Mouse (Mus musculus) E14TG2a.4 (cell line): Measurements from ENCODE around the gene Osbpl10.

Source experiments
- H3K27me3 ChIP-seq: 2 replicates; pipeline ENCODE4 v1.6.1; 2014; ENCODE audit warnings: low read length, control low read depth; ENCODE audit not compliant: insufficient read depth
- H3K36me3 ChIP-seq: 2 replicates; pipeline ENCODE4 v1.6.1; 2014; ENCODE audit warnings: low read length, control low read depth; ENCODE audit not compliant: insufficient read depth
- H3K4me1 ChIP-seq: replicated peaks from 2 replicates; pipeline ENCODE4 v1.6.1; 2014; ENCODE audit warnings: low read depth, low read length, control low read depth
- H3K4me3 ChIP-seq: replicated peaks from 2 replicates; pipeline ENCODE4 v1.5.1; 2014; ENCODE audit warnings: mild to moderate bottlenecking, low read length
- H3K9me3 ChIP-seq: 2 replicates; pipeline ENCODE4 v1.6.1; 2014; ENCODE audit warnings: low read length, control low read depth
- CTCF ChIP-seq: conservative IDR thresholded peaks from 2 replicates; pipeline ENCODE4 v1.5.1; 2014; ENCODE audit warnings: low read length
- NANOG ChIP-seq: IDR thresholded peaks from 2 replicates; pipeline ENCODE4 v1.6.1; 2014; ENCODE audit warnings: borderline replicate concordance, low read length, mixed read lengths
- POU5F1 ChIP-seq: IDR thresholded peaks from 2 replicates; pipeline ENCODE4 v1.6.1; 2014; ENCODE audit warnings: low read length, borderline replicate concordance

Gene Osbpl10

DNA sequence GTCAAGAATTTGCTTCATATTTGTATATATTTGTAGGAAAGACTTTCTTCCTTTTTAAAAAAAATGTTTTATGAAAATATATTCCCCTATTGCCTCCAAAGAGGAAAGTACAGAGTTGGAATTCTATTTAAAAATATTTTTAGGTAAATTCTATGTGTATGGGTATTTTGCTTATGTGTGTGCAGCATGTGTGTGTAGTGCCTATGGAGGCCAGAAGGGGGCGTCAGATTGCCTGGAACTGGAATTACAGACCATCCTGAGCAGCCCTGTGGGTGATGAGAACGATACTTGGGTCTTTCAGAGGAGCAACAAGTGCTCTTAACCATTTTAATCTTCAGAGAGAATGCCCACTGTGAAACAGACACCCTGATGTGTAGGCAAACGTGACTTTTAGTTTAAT lies 132.3 kb downstream of the Osbpl10 start:
- H3K4me1 ChIP-seq = peaks cover 33% of the 10 kb centered on the region
- no peaks in the 10 kb centered on the region for H3K9me3 ChIP-seq
- no peaks in the 10 kb centered on the region for H3K36me3 ChIP-seq
- TF ChIP-seq CTCF = peak; percentile 63
- TF ChIP-seq NANOG = no peak
- no peaks in the 10 kb centered on the region for H3K27me3 ChIP-seq
- no peak overlapping the region for H3K4me3 ChIP-seq

- peaks cover 33% of the 10 kb centered on the region for H3K4me1 ChIP-seq
- H3K4me3 ChIP-seq = no peak overlapping the region
- no peaks in the 10 kb centered on the region for H3K27me3 ChIP-seq
- no peaks in the 10 kb centered on the region for H3K9me3 ChIP-seq
- H3K36me3 ChIP-seq = no peaks in the 10 kb centered on the region
- TF ChIP-seq POU5F1 (no peak), CTCF (no peak), NANOG (no peak)
These were observed 138.9 kb downstream of the Osbpl10 start for GRCm38 (mm10) chr9:115117314-115117713.

- no peaks in the 10 kb centered on the region for H3K36me3 ChIP-seq
- peaks cover 20% of the 10 kb centered on the region for H3K4me1 ChIP-seq
- H3K4me3 ChIP-seq = no peak overlapping the region
- no peaks in the 10 kb centered on the region for H3K27me3 ChIP-seq
- TF ChIP-seq POU5F1 (no peak), NANOG (no peak), CTCF (no peak)
- no peaks in the 10 kb centered on the region for H3K9me3 ChIP-seq
These were observed 141.9 kb downstream of the Osbpl10 start for GRCm38 (mm10) chr9:115120276-115120675.

DNA sequence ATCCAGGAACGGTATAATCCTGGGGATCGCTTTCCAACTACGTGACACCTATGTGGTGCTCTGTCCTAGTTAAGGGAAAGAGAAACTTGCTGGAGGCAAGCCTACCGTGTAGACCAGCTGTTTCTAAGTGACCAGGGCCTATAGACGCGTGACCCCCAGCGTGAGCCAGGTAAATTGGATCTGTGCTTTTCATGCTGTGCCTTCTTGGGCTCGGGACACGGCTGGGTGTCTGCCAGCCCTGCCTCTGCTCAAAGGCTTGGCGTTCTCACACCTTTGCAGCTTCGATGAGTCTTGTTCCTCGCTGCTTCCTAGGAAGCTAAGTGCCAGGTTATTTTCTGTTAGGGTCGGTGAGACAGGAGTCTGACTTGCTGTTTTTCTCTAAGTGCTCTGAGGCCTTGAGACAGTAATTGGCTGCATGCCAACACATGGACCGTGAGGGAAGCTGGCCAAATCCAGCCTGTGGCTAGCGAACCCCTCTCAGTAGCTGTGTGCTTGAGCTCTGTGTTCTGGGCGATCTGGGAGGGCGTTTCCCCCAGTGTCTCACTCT lies 142.4 kb downstream of the Osbpl10 start:
- Histone ChIP-seq H3K4me3 (no peak overlapping the region), H3K9me3 (no peaks in the 10 kb centered on the region), H3K36me3 (no peaks in the 10 kb centered on the region), H3K4me1 (peaks cover 20% of the 10 kb centered on the region), H3K27me3 (no peaks in the 10 kb centered on the region)
- TF ChIP-seq CTCF (no peak), POU5F1 (no peak), NANOG (no peak)

DNA sequence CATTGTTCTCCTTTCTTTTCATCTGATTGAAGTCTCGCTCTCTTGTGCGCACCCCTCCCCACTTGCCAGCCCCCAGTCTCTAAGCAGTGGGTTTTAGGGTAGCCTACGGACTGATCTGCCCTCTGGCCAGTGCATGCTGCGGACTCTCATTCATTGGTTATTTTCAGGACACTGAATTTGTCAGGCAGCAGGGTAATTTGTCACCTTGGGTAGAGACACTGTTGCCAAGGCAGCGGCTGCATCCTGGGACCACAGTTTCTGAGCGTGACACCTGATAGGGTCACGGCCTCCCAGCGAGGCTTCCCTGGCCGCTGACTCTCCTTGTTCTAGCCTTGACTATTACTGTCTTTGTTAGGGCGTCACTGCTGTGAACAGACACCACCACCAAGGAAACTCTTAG lies 149.0 kb downstream of the Osbpl10 start:
- H3K4me3 ChIP-seq = no peak overlapping the region
- no peaks in the 10 kb centered on the region for H3K9me3 ChIP-seq
- no peaks in the 10 kb centered on the region for H3K27me3 ChIP-seq
- H3K4me1 ChIP-seq = peaks cover 12% of the 10 kb centered on the region
- H3K36me3 ChIP-seq = peaks cover 3% of the 10 kb centered on the region; the same call in 1 of the 2 replicates
- TF ChIP-seq CTCF (no peak), NANOG (no peak), POU5F1 (no peak)

DNA sequence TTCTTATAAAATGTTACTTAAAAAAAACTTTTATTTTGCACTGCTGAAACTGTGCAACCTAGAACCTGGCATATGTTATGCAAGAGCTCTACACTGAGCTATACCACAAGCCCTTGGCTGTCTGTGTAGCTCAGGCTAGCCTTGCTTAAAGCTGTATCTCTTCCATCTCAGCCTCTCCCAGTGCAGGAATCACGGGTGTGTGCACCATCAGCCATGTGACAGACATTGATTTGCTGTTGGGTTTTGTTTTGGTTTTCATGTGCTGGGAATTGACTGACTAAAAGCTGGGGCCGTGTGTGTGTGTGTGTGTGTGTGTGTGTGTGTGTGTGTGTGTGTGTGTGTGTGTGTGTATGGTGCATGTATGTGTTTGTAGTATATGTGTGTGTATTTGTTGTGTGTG lies 155.6 kb downstream of the Osbpl10 start:
- no peaks in the 10 kb centered on the region for H3K36me3 ChIP-seq
- TF ChIP-seq CTCF (no peak), NANOG (no peak), POU5F1 (no peak)
- H3K9me3 ChIP-seq = no peaks in the 10 kb centered on the region
- H3K4me1 ChIP-seq = peaks cover 8% of the 10 kb centered on the region
- no peak overlapping the region for H3K4me3 ChIP-seq
- no peaks in the 10 kb centered on the region for H3K27me3 ChIP-seq

DNA sequence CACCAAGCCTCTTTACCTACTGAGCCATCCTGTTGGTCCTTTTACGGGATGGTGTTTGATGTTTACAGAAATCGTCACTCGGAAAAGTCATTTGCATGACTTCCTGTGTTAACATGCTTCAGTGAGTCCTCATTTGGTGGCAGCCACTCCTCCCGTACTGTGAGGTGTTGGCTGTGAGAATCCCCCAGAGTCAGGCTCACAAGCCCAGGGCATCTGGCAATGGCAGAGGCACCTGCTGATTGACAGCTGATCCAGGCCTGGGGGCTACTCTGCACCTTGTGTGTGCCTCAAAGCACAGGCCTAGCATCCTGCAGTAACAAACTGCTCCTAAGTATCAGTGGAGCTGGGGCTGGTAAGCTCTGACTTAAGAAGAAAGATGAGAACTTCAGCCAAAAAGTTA lies 156.4 kb downstream of the Osbpl10 start:
- Histone ChIP-seq H3K36me3 (no peaks in the 10 kb centered on the region), H3K27me3 (no peaks in the 10 kb centered on the region), H3K4me3 (no peak overlapping the region), H3K4me1 (peaks cover 8% of the 10 kb centered on the region), H3K9me3 (no peaks in the 10 kb centered on the region)
- no peak for TF ChIP-seq NANOG

GRCm38 (mm10) chr9:115135352-115135751 lies 157.0 kb downstream of the Osbpl10 start:
- H3K4me3 ChIP-seq = no peak overlapping the region
- H3K4me1 ChIP-seq = peaks cover 8% of the 10 kb centered on the region
- TF ChIP-seq NANOG = no peak
- TF ChIP-seq CTCF = no peak
- no peak for TF ChIP-seq POU5F1
- no peaks in the 10 kb centered on the region for H3K9me3 ChIP-seq
- H3K36me3 ChIP-seq = no peaks in the 10 kb centered on the region
- no peaks in the 10 kb centered on the region for H3K27me3 ChIP-seq

- TF ChIP-seq POU5F1 = no peak
- no peak for TF ChIP-seq NANOG
- TF ChIP-seq CTCF = no peak
- Histone ChIP-seq H3K4me3 (no peak overlapping the region), H3K36me3 (no peaks in the 10 kb centered on the region), H3K9me3 (no peaks in the 10 kb centered on the region), H3K4me1 (peaks cover 8% of the 10 kb centered on the region), H3K27me3 (no peaks in the 10 kb centered on the region)
These were observed 159.5 kb downstream of the Osbpl10 start for GRCm38 (mm10) chr9:115137858-115138257.
